Mouse (Mus musculus) kidney, adult 8-10 months (tissue): ENCODE results near the gene AC124502.3.
"Not testable (repeated sequence)": the region's sequence is repeated elsewhere in the genome, so short reads cannot be mapped to it uniquely, and the experiment has no call there.

ENCODE experiments used
- DNase-seq, 2 experiments: peaks; one replicate each; pipeline ENCODE4 v3.0.0; 2022

The AC124502.3 gene

DNA sequence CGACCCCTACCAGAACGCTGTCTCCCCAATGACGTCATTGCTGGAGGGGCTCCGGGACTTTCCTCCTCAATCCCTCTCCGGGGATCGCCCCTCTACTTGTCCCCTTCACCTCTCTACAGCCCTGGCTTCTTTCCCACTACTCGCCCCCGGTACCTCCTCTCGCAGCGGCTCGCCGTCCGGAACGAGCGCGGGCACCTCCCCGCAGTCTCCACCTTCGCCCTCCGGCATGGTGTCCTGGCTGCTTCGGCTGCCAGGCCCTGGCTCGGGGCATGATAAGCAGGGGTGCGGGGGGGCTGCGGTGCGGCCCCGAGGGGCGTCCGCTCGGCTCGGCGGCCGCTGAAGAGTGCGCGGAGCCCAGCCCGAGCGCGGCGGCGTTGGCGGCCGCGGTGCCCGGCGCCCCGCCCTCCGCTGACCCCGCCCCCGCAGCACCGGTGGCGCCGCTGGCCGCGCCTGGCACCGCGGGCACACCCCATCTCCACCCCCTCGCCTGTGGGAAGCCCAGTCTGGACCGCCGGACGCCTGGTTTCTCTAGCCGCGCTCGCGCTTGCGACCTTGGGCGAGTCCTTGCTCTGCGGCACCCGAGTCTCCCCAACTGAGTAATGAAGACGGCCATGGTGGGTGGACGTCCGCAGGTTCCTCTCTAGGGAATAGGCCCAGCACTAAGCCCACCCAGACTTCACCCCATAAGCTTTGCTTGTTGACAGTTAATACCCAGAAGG is 46.6 kb downstream of the AC124502.3 start, which contains the start of gene Tmem151a:
Gene Tmem151a (minus strand): TSS at position 387 of the 719 bp plus-strand sequence.
- peak; percentile 49 to 55 for DNase-seq

- DNase-seq = not testable (repeated sequence)
Observed at GRCm38 (mm10) chr19:5086533-5086932, 47.8 kb downstream of the AC124502.3 start.

DNA sequence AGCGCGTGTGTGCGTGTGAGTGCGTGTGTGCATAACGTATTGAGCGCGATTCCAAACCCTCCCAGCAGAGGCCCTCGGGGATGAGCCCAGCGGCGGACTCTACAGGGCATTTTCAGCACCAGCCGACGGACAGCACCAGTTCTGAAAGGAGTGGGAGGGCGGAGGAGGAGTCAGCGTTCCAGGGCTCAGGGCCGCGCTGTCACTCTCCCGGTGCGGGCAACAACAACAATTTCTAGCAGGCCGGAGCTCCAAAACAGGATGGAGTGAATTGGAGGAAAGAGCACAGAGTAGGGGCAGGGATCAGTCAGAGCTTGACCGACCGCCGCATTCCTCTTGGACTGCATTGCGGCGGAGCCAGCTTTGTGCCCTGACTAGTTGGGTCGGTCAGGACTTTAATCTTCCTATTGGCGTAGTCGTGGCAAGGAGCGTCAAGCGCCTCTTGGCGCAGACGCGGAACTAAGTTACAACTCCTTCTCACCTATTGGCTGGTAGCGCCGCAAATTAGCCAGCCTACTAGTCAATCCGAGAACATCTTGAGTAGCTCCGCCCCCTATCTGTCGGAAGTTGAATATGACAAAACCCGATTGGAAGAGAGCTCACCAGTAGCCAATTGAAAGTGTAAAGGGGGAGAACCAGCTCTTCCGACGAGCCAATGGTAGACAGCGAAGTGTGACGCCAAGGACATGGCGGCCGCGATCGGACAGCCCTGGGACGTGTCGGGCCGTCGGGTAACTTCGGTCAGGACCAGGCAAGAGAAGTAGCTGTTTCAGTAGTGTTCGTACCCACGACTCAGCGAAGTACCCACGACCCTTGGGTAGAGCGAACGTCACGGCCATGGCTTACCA is 49.4 kb downstream of the AC124502.3 start, which contains the start of gene Yif1a:
Gene Yif1a (plus strand): TSS at position 655 of the 845 bp plus-strand sequence.
- DNase-seq = peak; percentile 97 to 99

- no peak for DNase-seq
Observed at GRCm38 (mm10) chr19:5089324-5089723, 50.6 kb downstream of the AC124502.3 start.

GRCm38 (mm10) chr19:5092083-5092482 is 53.4 kb downstream of the AC124502.3 start:
- DNase-seq = no peak

- DNase-seq = no peak
Observed at GRCm38 (mm10) chr19:5093481-5094242, 55.0 kb downstream of the AC124502.3 start.

GRCm38 (mm10) chr19:5094243-5094632 is 55.5 kb downstream of the AC124502.3 start:
- DNase-seq = peak; percentile 84 to 93

DNA sequence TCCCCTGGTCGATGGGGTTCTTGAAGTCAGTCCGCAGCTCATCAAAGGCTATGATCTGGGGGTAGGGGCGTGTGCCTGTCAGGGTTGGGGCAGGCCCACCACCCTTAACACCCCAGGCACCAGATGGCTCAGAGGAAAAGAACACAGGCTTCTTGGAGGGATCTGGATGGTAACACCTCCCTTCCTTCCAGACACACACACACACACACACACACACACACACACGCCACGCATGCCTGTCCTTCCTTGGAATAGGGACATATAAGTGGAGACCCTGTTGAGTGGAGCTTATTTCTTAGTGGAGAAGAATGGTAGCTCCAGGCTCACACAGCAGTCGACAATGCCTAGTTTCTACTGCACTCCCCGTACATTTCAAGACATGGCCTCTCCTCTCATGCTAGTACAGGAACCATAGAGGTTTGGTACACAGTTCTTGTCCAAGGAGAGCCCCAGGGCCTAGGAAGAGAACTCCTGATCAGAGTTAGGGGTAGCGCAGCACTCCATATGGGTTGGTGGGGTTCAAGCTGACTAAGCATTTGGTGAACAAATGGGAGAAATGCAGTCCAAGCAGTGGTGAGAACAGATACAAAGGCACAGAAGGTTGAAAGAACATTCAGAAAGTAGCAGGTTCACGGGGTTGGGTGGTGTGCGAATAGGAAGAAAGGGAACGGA is 56.2 kb downstream of the AC124502.3 start:
- no peak for DNase-seq

GRCm38 (mm10) chr19:5095887-5096474 is 57.3 kb downstream of the AC124502.3 start:
- no peak for DNase-seq

- DNase-seq = no peak
Observed at GRCm38 (mm10) chr19:5097521-5098362, 59.1 kb downstream of the AC124502.3 start.

GRCm38 (mm10) chr19:5098363-5099143 is 59.9 kb downstream of the AC124502.3 start, which contains the start of gene Cnih2:
Gene Cnih2, minus strand, starts transcription at chr19:5098521.
- DNase-seq = no peak
